Mouse (Mus musculus): ENCODE results near the gene Acox1. TPM values are rescaled to one million over a fixed set of nuclear protein-coding genes. Genes with fewer than 3 reads are reported as not detected.

Acox1 gene
- total and polyA plus RNA-seq, 3 experiments, result 17.1 to 21.0 (median 20.4) TPM

DNA sequence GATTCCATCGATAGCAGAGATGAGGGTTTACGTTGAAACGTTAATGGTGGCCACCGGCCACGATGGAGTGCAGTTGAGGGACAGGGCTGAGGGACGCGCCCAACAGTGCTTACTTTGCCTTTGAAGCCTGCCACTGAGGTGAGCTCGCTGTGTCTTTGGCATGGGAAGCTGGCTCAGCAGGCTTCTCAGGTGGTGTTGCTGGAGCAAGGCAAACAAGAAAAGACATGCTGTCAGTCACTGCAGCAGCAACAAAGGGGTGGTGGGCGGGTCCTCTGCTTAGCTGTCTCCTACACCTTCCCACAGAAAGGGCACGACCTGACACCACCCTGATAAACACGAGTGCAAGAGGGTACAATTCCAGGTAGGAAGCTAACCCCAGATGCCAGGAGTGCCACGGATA is 37.5 kb downstream of the Acox1 start:
- in situ Hi-C loops (cut with MboI; ENCODE audit: low pct_ligation_motif_present, low pct_unique_long_range_greater_than_20kb, low sequenced_read_pairs) (no loop called here), dilution Hi-C loops (cut with MboI; ENCODE audit: extremely low pct_ligation_motif_present, extremely low pct_unique_long_range_greater_than_20kb, low sequenced_read_pairs) (no loop called here)
- no peak overlapping the region for H3K4me2 ChIP-seq (ENCODE audit: insufficient read depth, low read depth, poor library complexity, severe bottlenecking)
- TF ChIP-seq RAD21 (IDR thresholded peaks at IDR 0.05; ENCODE audit: low read depth, low read length) (no peak), USF2 (conservative IDR thresholded peaks at IDR 0.05; ENCODE audit: low read depth, low read length) (no peak), MAZ (IDR thresholded peaks at IDR 0.05; ENCODE audit: low read depth, low read length) (no peak), ETS1 (conservative IDR thresholded peaks at IDR 0.05; ENCODE audit: low read depth, low read length) (no peak), MYC (IDR thresholded peaks at IDR 0.05; ENCODE audit: low read depth, low read length) (no peak), NRF1 (IDR thresholded peaks at IDR 0.05; ENCODE audit: low read depth, low read length) (no peak), TCF12 (IDR thresholded peaks at IDR 0.05; ENCODE audit: low read depth, low read length) (no peak)
- H3K36me3 ChIP-seq (replicated peaks in 1 of 2; ENCODE audit: control insufficient read depth in 1 of 2, insufficient read depth in 1 of 2, low read length in 1 of 2), result peaks cover 53 to 93% of the 10 kb centered on the region in 2 experiments
- H3K9me3 ChIP-seq (replicated peaks; ENCODE audit: low read length), result no peaks in the 10 kb centered on the region
- no peaks in the 10 kb centered on the region for H3K27me3 ChIP-seq (replicated peaks)
- no peaks in the 10 kb centered on the region for H3K79me2 ChIP-seq (replicated peaks; ENCODE audit: control insufficient read depth, extremely low read depth, insufficient read depth, poor library complexity, severe bottlenecking)
- H3K4me1 ChIP-seq (ENCODE audit: control insufficient read depth in 1 of 2, insufficient read depth in 2 of 2), result no peaks in the 10 kb centered on the region
- H3K4me3 ChIP-seq (replicated peaks in 1 of 3; ENCODE audit: low read depth in 2 of 3, low read length in 2 of 3, poor library complexity in 1 of 3), result no peak overlapping the region
- no peak overlapping the region for H3K27ac ChIP-seq (ENCODE audit: insufficient read depth, low read depth)
- H3K9ac ChIP-seq (ENCODE audit: insufficient read depth, low read depth), result no peak overlapping the region
- no peak for DNase-seq (ENCODE audit: extremely low read depth)

DNA sequence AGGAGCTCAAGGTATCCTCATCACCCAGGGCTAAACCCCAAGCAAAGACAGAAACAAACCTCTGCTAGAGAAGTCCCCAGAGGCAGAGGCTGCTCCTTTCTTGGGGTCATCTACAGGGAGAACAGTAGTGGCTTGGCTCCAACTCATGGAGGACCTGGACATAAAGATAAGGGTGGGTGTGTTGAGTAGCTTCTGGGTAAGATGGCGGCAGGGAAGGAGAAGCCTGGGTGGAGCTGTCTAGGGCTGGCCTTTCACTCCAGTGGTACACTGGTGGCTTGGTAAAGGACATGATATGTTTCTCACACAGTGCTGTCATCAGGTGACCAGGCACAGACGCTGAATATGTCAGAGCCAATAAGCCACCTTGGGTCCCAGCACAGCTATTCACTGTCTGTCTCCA is 47.9 kb downstream of the Acox1 start:
- no peaks in the 10 kb centered on the region for H3K4me1 ChIP-seq (ENCODE audit: control insufficient read depth in 1 of 2, insufficient read depth in 2 of 2)

DNA sequence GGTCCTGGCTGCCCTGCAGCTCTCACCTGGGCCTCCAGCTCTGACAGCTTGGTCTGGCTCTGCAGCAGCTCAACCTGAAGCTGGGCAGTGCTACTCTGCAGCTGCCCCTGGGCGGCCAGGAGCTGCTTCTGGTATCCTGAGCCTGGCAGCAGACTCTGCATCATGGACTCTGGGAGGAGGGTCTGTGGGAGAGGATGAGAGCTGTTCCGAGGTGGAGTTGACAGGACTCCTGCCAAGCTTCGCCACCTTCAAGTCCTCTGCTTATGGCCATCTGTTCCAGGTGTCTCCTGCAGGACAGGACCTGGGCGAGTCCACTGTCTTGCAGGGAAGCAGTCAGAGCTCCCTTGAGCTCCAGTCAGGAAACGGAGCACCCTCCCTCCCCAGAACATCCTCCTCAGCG is 49.5 kb downstream of the Acox1 start:
- Histone ChIP-seq H3K9me3 (replicated peaks; ENCODE audit: low read length) (no peaks in the 10 kb centered on the region), H3K4me2 (ENCODE audit: insufficient read depth, low read depth, poor library complexity, severe bottlenecking) (no peak overlapping the region), H3K4me1 (ENCODE audit: control insufficient read depth in 1 of 2, insufficient read depth in 2 of 2) (no peaks in the 10 kb centered on the region), H3K36me3 (replicated peaks in 1 of 2; ENCODE audit: control insufficient read depth in 1 of 2, insufficient read depth in 1 of 2, low read length in 1 of 2) (peaks cover 99 to 100% of the 10 kb centered on the region in 2 experiments), H3K4me3 (replicated peaks in 1 of 3; ENCODE audit: low read depth in 2 of 3, low read length in 2 of 3, poor library complexity in 1 of 3) (no peak overlapping the region), H3K9ac (ENCODE audit: insufficient read depth, low read depth) (no peak overlapping the region), H3K27me3 (replicated peaks) (no peaks in the 10 kb centered on the region), H3K27ac (ENCODE audit: insufficient read depth, low read depth) (no peak overlapping the region), H3K79me2 (replicated peaks; ENCODE audit: control insufficient read depth, extremely low read depth, insufficient read depth, poor library complexity, severe bottlenecking) (no peaks in the 10 kb centered on the region)
- DNase-seq (ENCODE audit: extremely low read depth), result no peak
- dilution Hi-C loops (cut with MboI; ENCODE audit: extremely low pct_ligation_motif_present, extremely low pct_unique_long_range_greater_than_20kb, low sequenced_read_pairs), result no loop called here
- in situ Hi-C loops (cut with MboI; ENCODE audit: low pct_ligation_motif_present, low pct_unique_long_range_greater_than_20kb, low sequenced_read_pairs), result no loop called here
- TF ChIP-seq POLR2A (IDR thresholded peaks at IDR 0.05; ENCODE audit: low read depth, low read length) (no peak), ZMIZ1 (IDR thresholded peaks at IDR 0.05; ENCODE audit: low read depth, low read length) (no peak), MAZ (IDR thresholded peaks at IDR 0.05; ENCODE audit: low read depth, low read length) (no peak), HCFC1 (IDR thresholded peaks at IDR 0.05; ENCODE audit: low read depth, low read length) (no peak), JUND (conservative IDR thresholded peaks at IDR 0.05; ENCODE audit: low read depth, low read length) (no peak), USF2 (conservative IDR thresholded peaks at IDR 0.05; ENCODE audit: low read depth, low read length) (no peak), ZKSCAN1 (IDR thresholded peaks at IDR 0.05; ENCODE audit: borderline replicate concordance, low read depth, low read length) (no peak), MEF2A (IDR thresholded peaks at IDR 0.05; ENCODE audit: borderline replicate concordance, low read depth, low read length) (no peak), RAD21 (IDR thresholded peaks at IDR 0.05; ENCODE audit: low read depth, low read length) (no peak), JUN (IDR thresholded peaks at IDR 0.05; ENCODE audit: insufficient read depth, low read depth, low read length) (no peak), GABPA (IDR thresholded peaks at IDR 0.05; ENCODE audit: insufficient replicate concordance, low read depth, low read length) (no peak), ELF1 (IDR thresholded peaks at IDR 0.05; ENCODE audit: low read depth, low read length) (no peak), EP300 (IDR thresholded peaks at IDR 0.05; ENCODE audit: low read length) (no peak), NRF1 (IDR thresholded peaks at IDR 0.05; ENCODE audit: low read depth, low read length) (no peak), IRF4 (IDR thresholded peaks at IDR 0.05; ENCODE audit: low read depth, low read length) (no peak), PAX5 (IDR thresholded peaks at IDR 0.05; ENCODE audit: low read length) (no peak), ZNF384 (IDR thresholded peaks at IDR 0.05; ENCODE audit: low read depth, low read length) (no peak), TCF12 (IDR thresholded peaks at IDR 0.05; ENCODE audit: low read depth, low read length) (no peak)

More for the DNA sequence above, 47.9 kb downstream of the Acox1 start:
- Histone ChIP-seq H3K79me2 (replicated peaks; ENCODE audit: control insufficient read depth, extremely low read depth, insufficient read depth, poor library complexity, severe bottlenecking) (no peaks in the 10 kb centered on the region), H3K9me3 (replicated peaks; ENCODE audit: low read length) (no peaks in the 10 kb centered on the region), H3K27me3 (replicated peaks) (no peaks in the 10 kb centered on the region), H3K4me2 (ENCODE audit: insufficient read depth, low read depth, poor library complexity, severe bottlenecking) (no peak overlapping the region), H3K4me3 (replicated peaks in 1 of 3; ENCODE audit: low read depth in 2 of 3, low read length in 2 of 3, poor library complexity in 1 of 3) (no peak overlapping the region), H3K27ac (ENCODE audit: insufficient read depth, low read depth) (no peak overlapping the region), H3K9ac (ENCODE audit: insufficient read depth, low read depth) (no peak overlapping the region), H3K36me3 (replicated peaks in 1 of 2; ENCODE audit: control insufficient read depth in 1 of 2, insufficient read depth in 1 of 2, low read length in 1 of 2) (peaks cover 97 to 100% of the 10 kb centered on the region in 2 experiments)
- dilution Hi-C loops (cut with MboI; ENCODE audit: extremely low pct_ligation_motif_present, extremely low pct_unique_long_range_greater_than_20kb, low sequenced_read_pairs), result no loop called here
- TF ChIP-seq MAFK (IDR thresholded peaks at IDR 0.05; ENCODE audit: insufficient replicate concordance, low read length) (no peak), MYC (IDR thresholded peaks at IDR 0.05; ENCODE audit: low read depth, low read length) (no peak), USF1 (IDR thresholded peaks at IDR 0.05; ENCODE audit: low read depth, low read length) (no peak), KAT2A (IDR thresholded peaks at IDR 0.05; ENCODE audit: insufficient replicate concordance, low read length) (no peak), NRF1 (IDR thresholded peaks at IDR 0.05; ENCODE audit: low read depth, low read length) (no peak), RAD21 (IDR thresholded peaks at IDR 0.05; ENCODE audit: low read depth, low read length) (no peak), ETS1 (conservative IDR thresholded peaks at IDR 0.05; ENCODE audit: low read depth, low read length) (no peak), TCF12 (IDR thresholded peaks at IDR 0.05; ENCODE audit: low read depth, low read length) (no peak), GABPA (IDR thresholded peaks at IDR 0.05; ENCODE audit: insufficient replicate concordance, low read depth, low read length) (no peak), ZC3H11A (IDR thresholded peaks at IDR 0.05; ENCODE audit: low read depth, low read length) (no peak), MEF2A (IDR thresholded peaks at IDR 0.05; ENCODE audit: borderline replicate concordance, low read depth, low read length) (no peak), ELF1 (IDR thresholded peaks at IDR 0.05; ENCODE audit: low read depth, low read length) (no peak), EP300 (IDR thresholded peaks at IDR 0.05; ENCODE audit: low read length) (no peak), TBP (conservative IDR thresholded peaks at IDR 0.05; ENCODE audit: low read depth, low read length) (no peak), HCFC1 (IDR thresholded peaks at IDR 0.05; ENCODE audit: low read depth, low read length) (no peak)
- in situ Hi-C loops (cut with MboI; ENCODE audit: low pct_ligation_motif_present, low pct_unique_long_range_greater_than_20kb, low sequenced_read_pairs), result no loop called here
- DNase-seq (ENCODE audit: extremely low read depth), result no peak
